Mouse (Mus musculus): Measurements from ENCODE around the gene Ces2b. TPM values are rescaled to one million over a fixed set of nuclear protein-coding genes. Genes with fewer than 3 reads are reported as not detected.

Gene Ces2b
- total RNA-seq, 2 experiments from 2014 or later = 0.14 TPM

Other genes starting within 250 kb of the Ces2b start
- 1 to 10 TPM; 5.0 to 5.4 TPM for gene Pdp2, start 240.1 kb upstream of the Ces2b start, total RNA-seq (2021)
- 1 to 10 TPM; 2.8 to 4.6 TPM for gene Cdh16, start 207.2 kb upstream of the Ces2b start, total RNA-seq (2021)
- gene Rrad, start 200.2 kb upstream of the Ces2b start, total RNA-seq (2021) = 100 to 1,000 TPM; 193 to 274 TPM
- gene Ciao2b, start 189.6 kb upstream of the Ces2b start, total RNA-seq (2021) = 10 to 100 TPM; 82.2 to 85.4 TPM
- gene Ces2a, start 97.6 kb upstream of the Ces2b start, total RNA-seq (2021) = not detected
- not detected for gene Ces2c, start 15.5 kb downstream of the Ces2b start, total RNA-seq (2021)
- under 1 TPM; 0.57 to 0.59 TPM for gene Ces2e, start 94.7 kb downstream of the Ces2b start, total RNA-seq (2021)
- gene Ces2f, start 115.8 kb downstream of the Ces2b start, total RNA-seq (2021) = under 1 TPM in 1 of 2 experiments, not detected in 1; 0.10 TPM
- gene Ces2g, start 130.1 kb downstream of the Ces2b start, total RNA-seq (2021) = 1 to 10 TPM; 3.6 to 3.9 TPM
- gene Ces2h, start 169.3 kb downstream of the Ces2b start, total RNA-seq (2021) = not detected
- not detected for gene Ces3a, start 217.0 kb downstream of the Ces2b start, total RNA-seq (2021)